Mouse (Mus musculus) testis, adult 2 months (tissue): ENCODE results near the gene Hck. TPM values are rescaled to one million over a fixed set of nuclear protein-coding genes. Genes with fewer than 3 reads are reported as not detected.

Source experiments
- H3K27ac ChIP-seq: fragments of 200-500 bp; 2 replicates; pipeline ENCODE4 v1.5.1; 2012; ENCODE audit warnings: low read depth, low read length; ENCODE audit not compliant: control insufficient read depth, insufficient read depth
- H3K27me3 ChIP-seq: fragments of 200-500 bp; 2 replicates; pipeline ENCODE4 v1.6.1; 2012; ENCODE audit warnings: mild to moderate bottlenecking, low read length, moderate library complexity; ENCODE audit not compliant: control insufficient read depth, insufficient read depth
- H3K36me3 ChIP-seq: fragments of 200-500 bp; 2 replicates; pipeline ENCODE4 v1.6.1; 2012; ENCODE audit warnings: mild to moderate bottlenecking, low read length; ENCODE audit not compliant: control insufficient read depth, insufficient read depth
- H3K4me1 ChIP-seq: fragments of 200-500 bp; 2 replicates; pipeline ENCODE4 v1.6.1; 2012; ENCODE audit warnings: low read length; ENCODE audit not compliant: control insufficient read depth, insufficient read depth
- H3K4me3 ChIP-seq: fragments of 200-500 bp; 2 replicates; pipeline ENCODE4 v1.5.1; 2012; ENCODE audit warnings: low read depth, mild to moderate bottlenecking, low read length, moderate library complexity, mixed read lengths; ENCODE audit not compliant: control insufficient read depth
- CTCF ChIP-seq: fragments of 200-500 bp; IDR thresholded peaks from 2 replicates; pipeline ENCODE4 v1.5.1; 2012; ENCODE audit warnings: low read depth, mild to moderate bottlenecking, inconsistent platforms, low read length, moderate library complexity; ENCODE audit not compliant: control insufficient read depth, insufficient read depth, insufficient replicate concordance
- POLR2A ChIP-seq: fragments of 200-500 bp; IDR thresholded peaks from 2 replicates; pipeline ENCODE4 v1.6.1; 2012; ENCODE audit warnings: low read depth, mild to moderate bottlenecking, inconsistent platforms, low read length, moderate library complexity; ENCODE audit not compliant: control insufficient read depth
- polyA plus RNA-seq: library from polyadenylated mRNA; depleted of rRNA; stranded (reverse); fragments of >200 nt; gene quantifications from 2 replicates; pipeline ENCODE4 v1.2.3, GENCODE M21; 2012

Hck gene
- polyA plus RNA-seq, 1 experiment: 0.17 TPM

- H3K27me3 ChIP-seq: no peaks in the 10 kb centered on the region
- TF ChIP-seq CTCF: no peak
- TF ChIP-seq POLR2A: no peak
- no peaks in the 10 kb centered on the region for H3K4me1 ChIP-seq
- no peaks in the 10 kb centered on the region for H3K36me3 ChIP-seq
- no peak overlapping the region for H3K4me3 ChIP-seq
- no peak overlapping the region for H3K27ac ChIP-seq
These were observed 43.8 kb downstream of the Hck start for GRCm38 (mm10) chr2:153151926-153152665.

GRCm38 (mm10) chr2:153153033-153153450 lies 44.8 kb downstream of the Hck start:
- Histone ChIP-seq H3K27ac (no peak overlapping the region), H3K4me3 (no peak overlapping the region), H3K36me3 (no peaks in the 10 kb centered on the region), H3K4me1 (no peaks in the 10 kb centered on the region), H3K27me3 (no peaks in the 10 kb centered on the region)
- TF ChIP-seq CTCF (no peak), POLR2A (no peak)

- no peak overlapping the region for H3K27ac ChIP-seq
- H3K27me3 ChIP-seq: no peaks in the 10 kb centered on the region
- no peaks in the 10 kb centered on the region for H3K36me3 ChIP-seq
- no peak; the same call in 1 of the 2 replicates for TF ChIP-seq CTCF
- TF ChIP-seq POLR2A: no peak
- no peak overlapping the region for H3K4me3 ChIP-seq
- H3K4me1 ChIP-seq: peaks cover 5% of the 10 kb centered on the region; the same call in 1 of the 2 replicates
These were observed 49.0 kb downstream of the Hck start for GRCm38 (mm10) chr2:153157270-153157669.

- TF ChIP-seq POLR2A (no peak), CTCF (no peak)
- Histone ChIP-seq H3K36me3 (no peaks in the 10 kb centered on the region), H3K27ac (no peak overlapping the region), H3K4me1 (peaks cover 5% of the 10 kb centered on the region; the same call in 1 of the 2 replicates), H3K27me3 (no peaks in the 10 kb centered on the region), H3K4me3 (no peak overlapping the region; the same call in 1 of the 2 replicates)
These were observed 51.9 kb downstream of the Hck start for GRCm38 (mm10) chr2:153160133-153160532.

- Histone ChIP-seq H3K27me3 (no peaks in the 10 kb centered on the region), H3K27ac (peak within 1 kb of the TSS; percentile 97), H3K36me3 (no peaks in the 10 kb centered on the region), H3K4me1 (peaks cover 5% of the 10 kb centered on the region; the same call in 1 of the 2 replicates), H3K4me3 (peak within 1 kb of the TSS; percentile 95)
- TF ChIP-seq POLR2A (peak; percentile 87; the same call in 1 of the 2 replicates), CTCF (no peak)
These were observed 52.8 kb downstream of the Hck start, which contains the start of gene Tm9sf4 for GRCm38 (mm10) chr2:153160844-153161683. Gene Tm9sf4 (plus strand): TSS chr2:153161303.

- Histone ChIP-seq H3K4me1 (peaks cover 5% of the 10 kb centered on the region; the same call in 1 of the 2 replicates), H3K4me3 (peak overlapping the region; percentile 95), H3K36me3 (no peaks in the 10 kb centered on the region), H3K27me3 (no peaks in the 10 kb centered on the region), H3K27ac (peak overlapping the region; percentile 97)
- TF ChIP-seq CTCF: no peak
- TF ChIP-seq POLR2A: no peak
These were observed 53.4 kb downstream of the Hck start for GRCm38 (mm10) chr2:153161684-153162080.

- H3K4me3 ChIP-seq: no peak overlapping the region
- H3K27me3 ChIP-seq: no peaks in the 10 kb centered on the region
- TF ChIP-seq POLR2A: no peak
- no peak for TF ChIP-seq CTCF
- no peaks in the 10 kb centered on the region for H3K36me3 ChIP-seq
- H3K27ac ChIP-seq: no peak overlapping the region
- peaks cover under 1% of the 10 kb centered on the region; the same call in 1 of the 2 replicates for H3K4me1 ChIP-seq
These were observed 58.9 kb downstream of the Hck start for GRCm38 (mm10) chr2:153167136-153167535.
